Mouse (Mus musculus) midbrain, embryonic 13.5 days (tissue): ENCODE measurements around the gene Pmepa1. TPM values are rescaled to one million over a fixed set of nuclear protein-coding genes. Genes with fewer than 3 reads are reported as not detected.

Experiments
- ATAC-seq: fragments of 200-750 bp; cut with Nextera tagmentation; 2 replicates; pipeline ENCODE4 v1.8.0; 2017; ENCODE audit warnings: mild to moderate bottlenecking, moderate TSS enrichment, moderate library complexity
- H3K27ac ChIP-seq: fragments of 300-500 bp; sonication (generic); 2 replicates; pipeline ENCODE4 v1.5.1; 2015; ENCODE audit warnings: inconsistent platforms, mild to moderate bottlenecking, moderate library complexity
- H3K27me3 ChIP-seq: fragments of 300-500 bp; sonication (generic); 2 replicates; pipeline ENCODE4 v1.6.1; 2015; ENCODE audit warnings: mild to moderate bottlenecking, inconsistent platforms
- H3K36me3 ChIP-seq: fragments of 300-500 bp; sonication (generic); 2 replicates; pipeline ENCODE4 v1.6.1; 2015; ENCODE audit warnings: mild to moderate bottlenecking, inconsistent platforms
- H3K4me1 ChIP-seq: fragments of 300-500 bp; sonication (generic); replicated peaks from 2 replicates; pipeline ENCODE4 v1.6.1; 2015; ENCODE audit warnings: inconsistent platforms
- H3K4me2 ChIP-seq: fragments of 300-500 bp; sonication (generic); replicated peaks from 2 replicates; pipeline ENCODE4 v1.6.1; 2015; ENCODE audit warnings: moderate library complexity, mild to moderate bottlenecking, inconsistent platforms
- H3K4me3 ChIP-seq: fragments of 300-500 bp; sonication (generic); replicated peaks from 2 replicates; pipeline ENCODE4 v1.5.1; 2015; ENCODE audit warnings: mild to moderate bottlenecking, inconsistent platforms
- H3K9ac ChIP-seq: fragments of 300-500 bp; sonication (generic); replicated peaks from 2 replicates; pipeline ENCODE4 v1.6.1; 2015; ENCODE audit warnings: mild to moderate bottlenecking, inconsistent platforms
- H3K9me3 ChIP-seq: fragments of 300-500 bp; sonication (generic); 2 replicates; pipeline ENCODE4 v1.6.1; 2016; ENCODE audit warnings: mild to moderate bottlenecking, inconsistent platforms
- WGBS: fragments of 180-500 bp; shearing (Covaris S2); methylation state at CpG from one replicate; pipeline ENCODE4 v1.1.7; 2015; 5-methylcytosine and 5-hydroxymethylcytosine counted together
- polyA plus RNA-seq: library from polyadenylated mRNA; unstranded; fragments of >200 nt; fragmentation: Nextera tagmentation; extraction: Ambion mirVana; gene quantifications from 2 replicates; pipeline ENCODE4 v1.2.1, GENCODE M21; 2015

Gene Pmepa1
- polyA plus RNA-seq, 1 experiment from 2014 or later: 4.7 TPM

GRCm38 (mm10) chr2:173218416-173219141 lies 57.8 kb downstream of the Pmepa1 start, which contains the start of gene Zbp1:
Zbp1 (minus strand) TSS chr2:173218923.
- H3K4me2 ChIP-seq: no peak within 1 kb of the TSS
- H3K27me3 ChIP-seq: no peaks in the 10 kb centered on the region
- 0 out of 2 replicates have a peak, but pooled peaks cover 3% of the 10 kb centered on the region for H3K9me3 ChIP-seq
- 0 out of 2 replicates have a peak, but pooled peaks cover 4% of the 10 kb centered on the region for H3K4me1 ChIP-seq
- ATAC-seq: 0 out of 2 replicates have a peak, but pooled peaks have one; percentile 6
- no peak within 1 kb of the TSS for H3K27ac ChIP-seq
- H3K36me3 ChIP-seq: no peaks in the 10 kb centered on the region
- no peak within 1 kb of the TSS for H3K4me3 ChIP-seq
- 0 out of 2 replicates have a peak within 1 kb of the TSS, but pooled peaks have one; percentile 10 for H3K9ac ChIP-seq
- WGBS: 75% methylated on average over 11 of the region's 11 CpGs

GRCm38 (mm10) chr2:173217763-173218258 lies 58.5 kb downstream of the Pmepa1 start:
- Histone ChIP-seq H3K27ac (no peak overlapping the region), H3K4me3 (no peak overlapping the region), H3K27me3 (no peaks in the 10 kb centered on the region), H3K9me3 (0 out of 2 replicates have a peak, but pooled peaks cover 3% of the 10 kb centered on the region), H3K4me2 (no peak overlapping the region), H3K36me3 (no peaks in the 10 kb centered on the region), H3K9ac (no peak overlapping the region), H3K4me1 (0 out of 2 replicates have a peak, but pooled peaks cover 4% of the 10 kb centered on the region)
- no peak for ATAC-seq
- 87% methylated on average over 5 of the region's 5 CpGs for WGBS

- WGBS: 70% methylated on average over 3 of the region's 3 CpGs
- Histone ChIP-seq H3K9ac (no peak overlapping the region), H3K27ac (no peak overlapping the region), H3K27me3 (no peaks in the 10 kb centered on the region), H3K4me1 (0 out of 2 replicates have a peak, but pooled peaks cover 4% of the 10 kb centered on the region), H3K36me3 (no peaks in the 10 kb centered on the region), H3K4me3 (no peak overlapping the region), H3K4me2 (no peak overlapping the region), H3K9me3 (0 out of 2 replicates have a peak, but pooled peaks cover 3% of the 10 kb centered on the region)
- no peak for ATAC-seq
Observed at GRCm38 (mm10) chr2:173217246-173217645, 59.1 kb downstream of the Pmepa1 start.

GRCm38 (mm10) chr2:173216840-173217239 lies 59.5 kb downstream of the Pmepa1 start:
- H3K9me3 ChIP-seq: 0 out of 2 replicates have a peak, but pooled peaks cover 3% of the 10 kb centered on the region
- H3K9ac ChIP-seq: no peak overlapping the region
- no peak overlapping the region for H3K27ac ChIP-seq
- no peaks in the 10 kb centered on the region for H3K36me3 ChIP-seq
- H3K4me1 ChIP-seq: 0 out of 2 replicates have a peak, but pooled peaks cover 4% of the 10 kb centered on the region
- no peak for ATAC-seq
- WGBS: 89% methylated on average over 7 of the region's 7 CpGs
- H3K4me3 ChIP-seq: no peak overlapping the region
- H3K27me3 ChIP-seq: no peaks in the 10 kb centered on the region
- H3K4me2 ChIP-seq: no peak overlapping the region

GRCm38 (mm10) chr2:173212227-173212626 lies 64.1 kb downstream of the Pmepa1 start:
- no peak for ATAC-seq
- Histone ChIP-seq H3K4me3 (no peak overlapping the region), H3K9me3 (0 out of 2 replicates have a peak, but pooled peaks cover 3% of the 10 kb centered on the region), H3K36me3 (no peaks in the 10 kb centered on the region), H3K9ac (no peak overlapping the region), H3K4me2 (no peak overlapping the region), H3K27ac (no peak overlapping the region), H3K4me1 (no peaks in the 10 kb centered on the region), H3K27me3 (no peaks in the 10 kb centered on the region)
- 81% methylated on average over 4 of the region's 4 CpGs for WGBS

- no peaks in the 10 kb centered on the region for H3K36me3 ChIP-seq
- no peak overlapping the region for H3K9ac ChIP-seq
- 96% methylated on average over 7 of the region's 7 CpGs for WGBS
- no peaks in the 10 kb centered on the region for H3K4me1 ChIP-seq
- no peak for ATAC-seq
- no peak overlapping the region for H3K4me3 ChIP-seq
- H3K27me3 ChIP-seq: no peaks in the 10 kb centered on the region
- no peak overlapping the region for H3K27ac ChIP-seq
- 0 out of 2 replicates have a peak, but pooled peaks cover under 1% of the 10 kb centered on the region for H3K9me3 ChIP-seq
- H3K4me2 ChIP-seq: no peak overlapping the region
Observed at GRCm38 (mm10) chr2:173209091-173209815, 67.1 kb downstream of the Pmepa1 start.

GRCm38 (mm10) chr2:173207051-173207450 lies 69.3 kb downstream of the Pmepa1 start:
- H3K9me3 ChIP-seq: no peaks in the 10 kb centered on the region
- no peak overlapping the region for H3K9ac ChIP-seq
- no peaks in the 10 kb centered on the region for H3K27me3 ChIP-seq
- 97% methylated on average over 3 of the region's 3 CpGs for WGBS
- H3K4me1 ChIP-seq: no peaks in the 10 kb centered on the region
- H3K4me2 ChIP-seq: no peak overlapping the region
- no peak overlapping the region for H3K4me3 ChIP-seq
- no peak for ATAC-seq
- no peaks in the 10 kb centered on the region for H3K36me3 ChIP-seq
- H3K27ac ChIP-seq: no peak overlapping the region

GRCm38 (mm10) chr2:173205563-173206099 lies 70.7 kb downstream of the Pmepa1 start:
- no peak for ATAC-seq
- no peaks in the 10 kb centered on the region for H3K27me3 ChIP-seq
- H3K36me3 ChIP-seq: no peaks in the 10 kb centered on the region
- H3K4me2 ChIP-seq: no peak overlapping the region
- 95% methylated on average over 14 of the region's 14 CpGs for WGBS
- no peaks in the 10 kb centered on the region for H3K9me3 ChIP-seq
- H3K4me3 ChIP-seq: no peak overlapping the region
- H3K9ac ChIP-seq: no peak overlapping the region
- no peak overlapping the region for H3K27ac ChIP-seq
- no peaks in the 10 kb centered on the region for H3K4me1 ChIP-seq

GRCm38 (mm10) chr2:173204671-173205070 lies 71.7 kb downstream of the Pmepa1 start:
- H3K4me3 ChIP-seq: no peak overlapping the region
- no peaks in the 10 kb centered on the region for H3K27me3 ChIP-seq
- H3K9me3 ChIP-seq: no peaks in the 10 kb centered on the region
- H3K9ac ChIP-seq: no peak overlapping the region
- no peak overlapping the region for H3K27ac ChIP-seq
- no peaks in the 10 kb centered on the region for H3K36me3 ChIP-seq
- no peak overlapping the region for H3K4me2 ChIP-seq
- no peak for ATAC-seq
- 66% methylated on average over 4 of the region's 4 CpGs for WGBS
- H3K4me1 ChIP-seq: no peaks in the 10 kb centered on the region

- 86% methylated on average over 3 of the region's 3 CpGs for WGBS
- Histone ChIP-seq H3K9ac (no peak overlapping the region), H3K36me3 (no peaks in the 10 kb centered on the region), H3K9me3 (no peaks in the 10 kb centered on the region), H3K27me3 (no peaks in the 10 kb centered on the region), H3K4me1 (no peaks in the 10 kb centered on the region), H3K27ac (no peak overlapping the region), H3K4me3 (no peak overlapping the region), H3K4me2 (no peak overlapping the region)
- ATAC-seq: no peak
Observed at GRCm38 (mm10) chr2:173203726-173204125, 72.6 kb downstream of the Pmepa1 start.

- Histone ChIP-seq H3K27me3 (no peaks in the 10 kb centered on the region), H3K4me1 (no peaks in the 10 kb centered on the region), H3K36me3 (no peaks in the 10 kb centered on the region), H3K4me2 (no peak overlapping the region), H3K4me3 (no peak overlapping the region), H3K27ac (no peak overlapping the region), H3K9me3 (no peaks in the 10 kb centered on the region), H3K9ac (no peak overlapping the region)
- WGBS: 78% methylated on average over 19 of the region's 19 CpGs
- no peak for ATAC-seq
Observed at GRCm38 (mm10) chr2:173202924-173203689, 73.2 kb downstream of the Pmepa1 start.
